Mouse (Mus musculus): Measurements from ENCODE around the gene Fosl1. TPM values are rescaled to one million over a fixed set of nuclear protein-coding genes. Genes with fewer than 3 reads are reported as not detected.
A peak's percentile ranks its signal among the peaks of the same experiment; 100 is the strongest.
"Not testable (repeated sequence)": the region's sequence is repeated elsewhere in the genome, so short reads cannot be mapped to it uniquely, and the experiment has no call there.

The Fosl1 gene
- polyA plus RNA-seq, 1 experiment = not detected

DNA sequence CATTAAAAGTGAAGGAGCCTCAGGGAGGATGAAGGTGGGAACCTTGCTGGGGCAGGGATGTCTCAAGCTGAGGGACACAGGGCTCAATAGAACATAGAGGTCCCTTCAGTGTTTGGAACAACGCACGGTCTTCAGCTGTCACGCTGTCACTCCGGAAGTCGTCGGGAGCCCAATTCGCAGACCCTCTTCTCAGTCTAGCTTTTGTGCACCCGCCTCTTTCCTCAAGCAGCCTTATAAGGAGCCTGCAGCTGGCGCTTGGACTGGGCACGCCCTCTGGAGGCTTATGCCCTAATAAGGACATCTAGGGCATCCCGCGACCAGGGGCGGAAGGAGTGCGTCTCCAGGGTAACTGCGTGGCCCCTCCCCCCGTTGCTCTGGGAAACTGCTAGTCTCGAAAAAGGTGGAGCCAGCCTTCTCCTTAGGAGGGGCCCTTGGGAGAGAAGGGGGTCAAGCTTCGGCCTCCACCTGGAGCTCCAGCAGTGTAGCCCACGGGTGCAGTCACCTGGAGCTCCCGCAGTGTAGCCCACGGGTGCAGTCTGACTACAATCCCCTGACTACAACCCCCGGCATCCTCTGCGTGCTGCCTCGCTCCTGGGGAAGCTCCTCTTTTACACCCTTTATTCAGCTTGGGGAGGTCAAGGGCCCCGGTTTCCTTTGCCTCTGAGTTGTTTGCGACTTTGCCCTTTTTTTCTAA is 41.7 kb downstream of the Fosl1 start:
- H3K4me3 ChIP-seq (ENCODE audit: insufficient read depth, low read depth, low read length) = peak overlapping the region; percentile 68
- H3K4me1 ChIP-seq (ENCODE audit: control insufficient read depth, insufficient read depth, low read length) = peaks cover 29% of the 10 kb centered on the region
- TF ChIP-seq CTCF (IDR thresholded peaks at IDR 0.05; ENCODE audit: insufficient read depth, low read depth, low read length) = 0 out of 2 replicates have a peak, but pooled peaks have one; percentile 12
- TF ChIP-seq POLR2A (IDR thresholded peaks at IDR 0.05; ENCODE audit: insufficient read depth, low read depth, low read length) = peak; percentile 33
- peak overlapping the region; percentile 100 for H3K27ac ChIP-seq (ENCODE audit: insufficient read depth, low read depth, low read length)
- WGBS = under 1% methylated on average over 26 of the region's 26 CpGs

DNA sequence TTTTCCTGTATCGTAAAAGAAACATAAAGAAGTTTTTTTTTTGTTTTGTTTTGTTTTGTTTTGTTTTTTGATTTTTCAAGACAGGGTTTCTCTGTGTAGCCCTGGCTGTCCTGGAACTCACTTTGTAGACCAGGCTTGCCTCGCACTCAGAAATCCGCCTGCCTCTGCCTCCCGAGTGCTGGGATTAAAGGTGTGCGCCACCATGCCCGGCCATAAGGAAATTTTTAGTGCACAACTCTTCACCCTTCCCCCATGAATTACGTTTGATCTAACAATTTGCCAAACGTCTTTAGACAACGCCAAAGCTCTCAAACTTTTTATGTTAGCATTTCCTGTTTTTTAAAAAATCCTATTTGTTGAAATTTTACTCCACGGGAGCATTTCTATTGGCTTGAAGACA is 42.4 kb downstream of the Fosl1 start:
- H3K4me3 ChIP-seq (ENCODE audit: insufficient read depth, low read depth, low read length) = not testable (repeated sequence)
- Histone ChIP-seq H3K4me1 (ENCODE audit: control insufficient read depth, insufficient read depth, low read length) (peaks cover 29% of the 10 kb centered on the region), H3K27ac (ENCODE audit: insufficient read depth, low read depth, low read length) (peak overlapping the region; percentile 32; the same call in 1 of the 2 replicates)
- 21% methylated on average over 10 of the region's 10 CpGs for WGBS

DNA sequence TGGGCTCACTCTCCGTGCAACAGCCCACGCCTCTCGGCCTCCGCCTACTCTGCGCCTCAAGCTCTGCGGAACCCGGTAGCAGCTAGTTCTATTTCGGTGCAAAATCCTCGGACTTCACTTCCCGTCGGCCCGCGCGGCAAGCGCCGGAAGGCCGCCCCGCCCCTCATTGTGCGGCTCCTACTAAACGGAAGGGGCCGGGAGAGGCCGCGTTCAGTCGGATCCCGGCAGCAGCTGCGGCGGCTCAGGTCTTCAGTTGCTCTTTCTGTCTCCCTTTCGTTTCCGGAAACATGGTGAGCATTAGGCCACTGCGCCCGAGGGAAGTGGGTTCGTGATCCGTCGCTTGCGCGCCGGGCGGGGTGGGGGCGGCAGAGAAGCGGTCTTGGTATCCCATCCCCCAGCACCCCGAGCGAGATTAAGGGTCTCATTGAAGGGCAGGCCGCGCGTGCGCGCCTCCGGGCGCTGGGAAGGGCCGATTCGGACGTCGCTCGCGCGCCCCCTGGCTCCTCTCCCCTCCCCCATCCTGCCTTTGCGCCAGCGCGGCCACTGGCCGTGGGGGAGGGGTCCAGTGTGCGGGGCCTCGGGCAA is 43.1 kb downstream of the Fosl1 start, which contains the start of gene Cfl1:
Cfl1 (plus strand) TSS at position 143 of the 585 bp plus-strand sequence.
- peak within 1 kb of the TSS; percentile 83 for H3K4me3 ChIP-seq (ENCODE audit: insufficient read depth, low read depth, low read length)
- under 1% methylated on average over 62 of the region's 62 CpGs for WGBS

DNA sequence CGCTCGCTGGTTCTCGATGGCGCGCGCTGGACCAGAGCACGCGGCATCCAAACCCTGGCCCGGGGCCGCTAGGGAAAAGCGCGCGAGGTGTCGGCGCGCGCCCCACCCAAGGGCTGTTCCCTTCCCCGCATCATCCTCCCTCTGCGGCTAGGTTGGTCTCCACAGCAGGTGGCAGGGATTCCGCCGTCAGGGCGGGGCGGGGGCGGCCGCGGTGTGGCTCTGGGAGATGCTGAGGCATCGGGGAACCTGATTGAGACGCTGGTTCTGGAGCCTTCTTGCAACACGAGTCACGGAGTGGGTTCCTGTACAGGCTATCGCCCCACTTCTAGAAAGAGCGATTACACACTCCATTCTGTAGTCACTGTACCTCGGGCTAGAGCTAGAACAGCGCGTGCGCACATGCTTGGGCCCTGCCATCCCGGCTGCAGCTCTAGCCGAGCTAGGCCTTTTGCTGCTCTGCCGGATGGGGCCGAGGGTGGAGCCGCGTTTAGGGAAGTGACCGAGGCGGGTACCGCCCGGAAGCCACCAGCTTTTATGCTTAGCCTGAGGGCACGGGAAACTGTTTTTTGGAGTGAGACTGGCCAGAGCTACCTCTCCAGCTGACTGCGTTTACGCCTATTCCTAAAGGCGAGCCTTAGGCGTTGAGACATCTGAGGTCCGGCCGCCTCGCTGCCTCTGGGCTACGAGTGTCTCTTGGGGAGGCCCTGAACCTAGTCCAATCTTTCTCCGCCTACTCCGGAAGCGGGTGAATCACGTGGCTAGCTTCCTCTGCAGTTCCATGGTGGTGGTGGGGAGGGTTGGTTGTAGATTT is 43.8 kb downstream of the Fosl1 start:
- peak overlapping the region; percentile 92 for H3K27ac ChIP-seq (ENCODE audit: insufficient read depth, low read depth, low read length)
- WGBS = under 1% methylated on average over 59 of the region's 59 CpGs
- TF ChIP-seq CTCF (IDR thresholded peaks at IDR 0.05; ENCODE audit: insufficient read depth, low read depth, low read length) = no peak
- 0 out of 2 replicates have a peak, but pooled peaks have one; percentile 36 for TF ChIP-seq POLR2A (IDR thresholded peaks at IDR 0.05; ENCODE audit: insufficient read depth, low read depth, low read length)
- peak overlapping the region; percentile 83 for H3K4me3 ChIP-seq (ENCODE audit: insufficient read depth, low read depth, low read length)
- peaks cover 29% of the 10 kb centered on the region for H3K4me1 ChIP-seq (ENCODE audit: control insufficient read depth, insufficient read depth, low read length)

More for the DNA sequence above, 43.1 kb downstream of the Fosl1 start, which contains the start of gene Cfl1:
- Histone ChIP-seq H3K27ac (ENCODE audit: insufficient read depth, low read depth, low read length) (peak within 1 kb of the TSS; percentile 100), H3K4me1 (ENCODE audit: control insufficient read depth, insufficient read depth, low read length) (peaks cover 29% of the 10 kb centered on the region)
- TF ChIP-seq CTCF (IDR thresholded peaks at IDR 0.05; ENCODE audit: insufficient read depth, low read depth, low read length) = 0 out of 2 replicates have a peak, but pooled peaks have one; percentile 6
- TF ChIP-seq POLR2A (IDR thresholded peaks at IDR 0.05; ENCODE audit: insufficient read depth, low read depth, low read length) = peak; percentile 99

DNA sequence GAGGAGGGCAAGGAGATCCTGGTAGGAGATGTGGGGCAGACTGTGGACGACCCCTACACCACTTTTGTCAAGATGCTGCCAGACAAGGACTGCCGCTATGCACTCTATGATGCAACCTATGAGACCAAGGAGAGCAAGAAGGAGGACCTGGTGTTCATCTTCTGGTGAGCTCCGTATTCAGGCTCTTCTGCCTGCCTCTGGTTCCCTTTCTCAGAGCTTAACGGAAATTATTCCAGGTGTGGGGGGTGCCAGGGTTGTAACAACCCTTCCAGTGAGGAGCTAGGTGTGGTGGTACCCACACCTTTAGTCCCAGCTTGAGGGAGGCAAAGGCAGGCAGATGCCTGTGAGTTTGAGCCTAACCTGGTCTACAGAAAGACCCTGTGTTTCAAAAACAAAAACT is 45.3 kb downstream of the Fosl1 start:
- WGBS = 64% methylated on average over 4 of the region's 4 CpGs
- H3K27ac ChIP-seq (ENCODE audit: insufficient read depth, low read depth, low read length) = no peak overlapping the region
- H3K4me3 ChIP-seq (ENCODE audit: insufficient read depth, low read depth, low read length) = no peak overlapping the region
- no peak for TF ChIP-seq POLR2A (IDR thresholded peaks at IDR 0.05; ENCODE audit: insufficient read depth, low read depth, low read length)
- TF ChIP-seq CTCF (IDR thresholded peaks at IDR 0.05; ENCODE audit: insufficient read depth, low read depth, low read length) = no peak
- peaks cover 21% of the 10 kb centered on the region for H3K4me1 ChIP-seq (ENCODE audit: control insufficient read depth, insufficient read depth, low read length)

DNA sequence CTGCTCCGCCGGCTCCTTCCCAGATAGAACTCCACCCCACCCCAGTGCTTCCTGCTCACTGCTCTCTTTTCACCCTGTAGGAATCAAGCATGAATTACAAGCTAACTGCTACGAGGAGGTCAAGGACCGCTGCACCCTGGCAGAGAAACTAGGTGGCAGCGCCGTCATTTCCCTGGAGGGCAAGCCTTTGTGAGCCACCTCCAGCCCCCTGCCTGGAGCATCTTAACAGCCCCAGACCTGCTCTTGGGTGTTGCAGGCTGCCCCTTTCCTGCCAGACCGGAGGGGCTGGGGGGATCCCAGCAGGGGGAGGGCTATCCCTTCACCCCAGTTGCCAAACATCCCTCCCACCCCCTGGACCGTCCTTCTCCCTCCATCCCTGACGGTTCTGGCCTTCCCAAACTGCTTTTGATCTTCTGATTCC is 46.0 kb downstream of the Fosl1 start:
- not testable (repeated sequence) for H3K27ac ChIP-seq (ENCODE audit: insufficient read depth, low read depth, low read length); H3K4me3 ChIP-seq (ENCODE audit: insufficient read depth, low read depth, low read length)
- H3K4me1 ChIP-seq (ENCODE audit: control insufficient read depth, insufficient read depth, low read length) = peaks cover 20% of the 10 kb centered on the region; the same call in 1 of the 2 replicates
- 36% methylated on average over 9 of the region's 9 CpGs for WGBS

DNA sequence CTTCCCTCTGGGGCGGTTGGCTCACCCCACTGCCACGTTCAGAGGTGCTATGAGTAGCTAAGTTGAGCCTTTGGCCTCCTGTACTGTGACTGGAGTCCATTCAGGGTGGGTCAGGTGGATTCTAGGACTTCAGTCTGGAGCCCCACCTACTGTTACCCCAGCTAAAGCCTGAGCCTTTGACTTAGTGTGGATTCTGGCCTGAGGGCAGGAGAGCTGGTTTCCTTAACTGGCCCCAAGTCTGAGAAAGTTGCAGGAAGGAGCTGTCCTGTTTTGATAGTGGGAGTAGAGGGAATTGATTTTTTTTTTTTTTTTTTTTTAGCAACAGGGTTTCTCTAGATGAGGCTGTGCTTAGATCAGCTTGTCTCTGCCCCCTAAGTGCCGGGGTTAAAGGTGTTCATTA is 47.0 kb downstream of the Fosl1 start:
- no peak overlapping the region for H3K27ac ChIP-seq (ENCODE audit: insufficient read depth, low read depth, low read length)
- 75% methylated on average over 3 of the region's 3 CpGs for WGBS
- H3K4me1 ChIP-seq (ENCODE audit: control insufficient read depth, insufficient read depth, low read length) = peaks cover 15% of the 10 kb centered on the region; the same call in 1 of the 2 replicates
- TF ChIP-seq CTCF (IDR thresholded peaks at IDR 0.05; ENCODE audit: insufficient read depth, low read depth, low read length) = no peak
- TF ChIP-seq POLR2A (IDR thresholded peaks at IDR 0.05; ENCODE audit: insufficient read depth, low read depth, low read length) = no peak
- no peak overlapping the region for H3K4me3 ChIP-seq (ENCODE audit: insufficient read depth, low read depth, low read length)

DNA sequence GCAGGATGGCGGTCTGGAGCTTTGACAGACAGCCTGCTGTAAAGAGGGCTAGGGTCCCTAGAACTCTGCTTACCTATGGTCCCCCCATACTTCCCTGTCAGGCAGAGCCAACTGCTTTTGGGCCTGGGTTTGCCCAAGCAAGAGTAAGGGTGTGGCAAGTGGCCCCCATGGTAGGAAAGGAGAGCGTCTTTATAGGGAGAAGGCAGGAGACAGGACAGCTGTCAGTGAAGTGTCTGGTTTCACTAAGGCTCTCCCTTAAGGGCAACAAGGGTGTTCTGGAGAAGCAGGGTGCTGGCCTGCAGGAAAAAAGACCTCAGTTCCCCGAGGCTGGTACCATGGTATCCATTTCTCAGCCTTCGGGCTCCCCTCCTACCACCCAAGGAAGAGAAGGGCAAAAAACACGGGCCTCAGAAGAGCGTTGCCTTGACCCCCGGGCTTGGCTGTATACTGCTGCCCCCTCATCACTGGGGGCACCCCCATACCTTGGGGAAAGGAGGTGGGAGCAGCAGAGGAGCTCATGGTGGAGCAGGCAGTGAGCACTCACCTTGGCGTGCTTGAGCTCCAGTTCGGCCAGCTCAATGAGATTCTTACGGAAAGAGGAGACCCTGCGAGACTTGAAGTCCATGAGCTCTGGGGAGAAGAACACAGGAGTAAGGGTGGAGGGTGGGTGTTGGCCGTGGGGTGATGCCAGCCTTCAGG is 48.2 kb downstream of the Fosl1 start:
- H3K27ac ChIP-seq (ENCODE audit: insufficient read depth, low read depth, low read length) = no peak overlapping the region
- peaks cover 12% of the 10 kb centered on the region; the same call in 1 of the 2 replicates for H3K4me1 ChIP-seq (ENCODE audit: control insufficient read depth, insufficient read depth, low read length)
- WGBS = 80% methylated on average over 12 of the region's 12 CpGs
- no peak overlapping the region for H3K4me3 ChIP-seq (ENCODE audit: insufficient read depth, low read depth, low read length)
- TF ChIP-seq POLR2A (IDR thresholded peaks at IDR 0.05; ENCODE audit: insufficient read depth, low read depth, low read length) (no peak), CTCF (IDR thresholded peaks at IDR 0.05; ENCODE audit: insufficient read depth, low read depth, low read length) (no peak)

Data from olfactory bulb, adult 2 months (tissue).